Mouse (Mus musculus) gastrocnemius, postnatal 4 days (tissue): ENCODE data around the gene Rpia. TPM values are rescaled to one million over a fixed set of nuclear protein-coding genes. Genes with fewer than 3 reads are reported as not detected.
A peak's percentile ranks its signal among the peaks of the same experiment; 100 is the strongest.
"Not testable (repeated sequence)": the region's sequence is repeated elsewhere in the genome, so short reads cannot be mapped to it uniquely, and the experiment has no call there.

Experiments
- DNase-seq, 2 experiments: peaks; one replicate each; pipeline ENCODE4 v3.0.0; 2021 to 2022; ENCODE audit warnings: low spot score in 2 of 2, mixed read lengths in 2 of 2
- long read RNA-seq, 2 experiments: library from polyadenylated mRNA; stranded (forward); transcript quantifications; one replicate each; pipeline ENCODE4 v2.0.0; 2021
- total RNA-seq, 2 experiments: library from RNA; stranded (reverse); gene quantifications; 2 replicates each; pipeline ENCODE4 v1.2.3; 2021

Gene Rpia
- 10 to 100 TPM; 10.8 to 11.1 TPM for total RNA-seq
- long read RNA-seq, experiment 1, partial matches to known transcripts = 1 of 2 reads
- long read RNA-seq, experiment 1, other reads (novel, unspliced or antisense) = 1 of 2 reads
- long read RNA-seq, experiment 2, partial matches to known transcripts = 0 of 1 reads
- long read RNA-seq, experiment 2, other reads (novel, unspliced or antisense) = 1 of 1 reads

GRCm38 (mm10) chr6:70791824-70792535 is at the start of gene Rpia:
Gene Rpia (minus strand): TSS chr6:70792232.
- DNase-seq = peak; percentile 96 to 99

GRCm38 (mm10) chr6:70840281-70840680 is 48.2 kb upstream of the Rpia start:
- no peak for DNase-seq

GRCm38 (mm10) chr6:70838532-70838931 is 46.5 kb upstream of the Rpia start:
- no peak for DNase-seq

- DNase-seq = no peak
Measured at GRCm38 (mm10) chr6:70837297-70837696, 45.3 kb upstream of the Rpia start.

- DNase-seq = no peak
Measured at GRCm38 (mm10) chr6:70831179-70831839, 39.3 kb upstream of the Rpia start.

- no peak for DNase-seq
Measured at GRCm38 (mm10) chr6:70830552-70830951, 38.5 kb upstream of the Rpia start.

GRCm38 (mm10) chr6:70829451-70829850 is 37.4 kb upstream of the Rpia start:
- DNase-seq = no peak

- DNase-seq = no peak
Measured at GRCm38 (mm10) chr6:70824987-70825337, 32.9 kb upstream of the Rpia start.

GRCm38 (mm10) chr6:70824085-70824986 is 32.3 kb upstream of the Rpia start:
- peak in 1 of 2 experiments; percentile 35 for DNase-seq

GRCm38 (mm10) chr6:70823277-70823676 is 31.2 kb upstream of the Rpia start:
- not testable (repeated sequence) for DNase-seq

- DNase-seq = no peak
Measured at GRCm38 (mm10) chr6:70822386-70822910, 30.4 kb upstream of the Rpia start.

GRCm38 (mm10) chr6:70821566-70821965 is 29.5 kb upstream of the Rpia start:
- DNase-seq = no peak

- no peak for DNase-seq
Measured at GRCm38 (mm10) chr6:70815471-70815870, 23.4 kb upstream of the Rpia start.

- no peak for DNase-seq
Measured at GRCm38 (mm10) chr6:70814629-70814950, 22.6 kb upstream of the Rpia start.

GRCm38 (mm10) chr6:70813921-70814628 is 22.0 kb upstream of the Rpia start:
- no peak for DNase-seq

GRCm38 (mm10) chr6:70812526-70812895 is 20.5 kb upstream of the Rpia start:
- DNase-seq = no peak

GRCm38 (mm10) chr6:70811557-70812525 is 19.8 kb upstream of the Rpia start:
- peak; percentile 50 to 71 for DNase-seq

- no peak for DNase-seq
Measured at GRCm38 (mm10) chr6:70810524-70810923, 18.5 kb upstream of the Rpia start.

- no peak for DNase-seq
Measured at GRCm38 (mm10) chr6:70806514-70806912, 14.5 kb upstream of the Rpia start.
